Mouse (Mus musculus): Measurements from ENCODE around the gene Nol3.

Nol3 gene

GRCm38 (mm10) chr8:105289805-105290460, 14.0 kb downstream of the Nol3 start, which contains the start of gene 4931428F04Rik:
Gene 4931428F04Rik, minus strand, starts transcription at chr8:105289864.
- peak; percentile 81 for DNase-seq

- DNase-seq: peak; percentile 97 to 99
Observed at GRCm38 (mm10) chr8:105290554-105291314, 14.8 kb downstream of the Nol3 start.

- peak in 1 of 2 experiments; percentile 34 for DNase-seq
Observed at GRCm38 (mm10) chr8:105291364-105291763, 15.4 kb downstream of the Nol3 start.

- DNase-seq: peak in 1 of 2 experiments; percentile 44
Observed at GRCm38 (mm10) chr8:105291802-105292201, 15.9 kb downstream of the Nol3 start.

GRCm38 (mm10) chr8:105292471-105292870, 16.5 kb downstream of the Nol3 start:
- DNase-seq: peak in 1 of 2 experiments; percentile 22

- peak; percentile 84 to 94 for DNase-seq
Observed at GRCm38 (mm10) chr8:105293405-105293804, 17.5 kb downstream of the Nol3 start.

- DNase-seq: peak in 1 of 2 experiments; percentile 32
Observed at GRCm38 (mm10) chr8:105294776-105295175, 18.8 kb downstream of the Nol3 start.

- peak in 1 of 2 experiments; percentile 9 for DNase-seq
Observed at GRCm38 (mm10) chr8:105295256-105295655, 19.3 kb downstream of the Nol3 start.

GRCm38 (mm10) chr8:105295895-105296573, 20.1 kb downstream of the Nol3 start, which contains the start of gene Exoc3l:
Gene Exoc3l, minus strand, starts transcription at chr8:105296101.
- peak in 1 of 2 experiments; percentile 19 for DNase-seq

GRCm38 (mm10) chr8:105297511-105298192, 21.7 kb downstream of the Nol3 start, which contains the start of gene E2f4:
Gene E2f4, plus strand, starts transcription at chr8:105297663.
- DNase-seq: peak; percentile 94 to 95

GRCm38 (mm10) chr8:105298351-105299252, 22.7 kb downstream of the Nol3 start:
- DNase-seq: peak in 1 of 2 experiments; percentile 48

- peak in 1 of 2 experiments; percentile 9 for DNase-seq
Observed at GRCm38 (mm10) chr8:105299962-105300361, 24.0 kb downstream of the Nol3 start.

GRCm38 (mm10) chr8:105303396-105303795, 27.5 kb downstream of the Nol3 start:
- no peak for DNase-seq

- no peak for DNase-seq
Observed at GRCm38 (mm10) chr8:105303874-105304273, 27.9 kb downstream of the Nol3 start.

GRCm38 (mm10) chr8:105304325-105305210, 28.6 kb downstream of the Nol3 start:
- peak in 1 of 2 experiments; percentile 20 for DNase-seq

GRCm38 (mm10) chr8:105305211-105306145, 29.5 kb downstream of the Nol3 start, which contains the start of gene Elmo3:
Gene Elmo3, plus strand, starts transcription at chr8:105305601.
- peak; percentile 82 to 87 for DNase-seq

- DNase-seq: no peak
Observed at GRCm38 (mm10) chr8:105306146-105306691, 30.3 kb downstream of the Nol3 start.

GRCm38 (mm10) chr8:105307670-105308069, 31.7 kb downstream of the Nol3 start:
- DNase-seq: no peak

GRCm38 (mm10) chr8:105308428-105308827, 32.5 kb downstream of the Nol3 start:
- DNase-seq: no peak
